Mouse (Mus musculus) thymus, adult 18-20 months (tissue): Measurements from ENCODE around the gene Polr3h.
"Not testable (repeated sequence)": the region's sequence is repeated elsewhere in the genome, so short reads cannot be mapped to it uniquely, and the experiment has no call there.

Experiments
- DNase-seq, 2 experiments: peaks; one replicate each; pipeline ENCODE4 v3.0.0; 2022; ENCODE audit warnings: mixed read lengths in 2 of 2

Polr3h gene

GRCm38 (mm10) chr15:81914668-81915067 lies 11.4 kb downstream of the Polr3h start:
- no peak for DNase-seq

GRCm38 (mm10) chr15:81912498-81912897 lies 13.5 kb downstream of the Polr3h start:
- DNase-seq: no peak

- DNase-seq: not testable (repeated sequence)
Measured at GRCm38 (mm10) chr15:81908767-81909166, 17.3 kb downstream of the Polr3h start.

GRCm38 (mm10) chr15:81907953-81908352 lies 18.1 kb downstream of the Polr3h start:
- no peak for DNase-seq

GRCm38 (mm10) chr15:81904939-81905338 lies 21.1 kb downstream of the Polr3h start:
- peak in 1 of 2 experiments; percentile 31 for DNase-seq

GRCm38 (mm10) chr15:81898751-81899150 lies 27.3 kb downstream of the Polr3h start:
- DNase-seq: no peak

- no peak for DNase-seq
Measured at GRCm38 (mm10) chr15:81897607-81898285, 28.3 kb downstream of the Polr3h start.

- DNase-seq: no peak
Measured at GRCm38 (mm10) chr15:81896407-81896806, 29.6 kb downstream of the Polr3h start.

GRCm38 (mm10) chr15:81894002-81894401 lies 32.0 kb downstream of the Polr3h start:
- no peak for DNase-seq

GRCm38 (mm10) chr15:81891822-81892580 lies 34.0 kb downstream of the Polr3h start:
- DNase-seq: no peak

- DNase-seq: no peak
Measured at GRCm38 (mm10) chr15:81891140-81891802, 34.8 kb downstream of the Polr3h start.

- DNase-seq: no peak
Measured at GRCm38 (mm10) chr15:81889175-81889574, 36.9 kb downstream of the Polr3h start.

- DNase-seq: no peak
Measured at GRCm38 (mm10) chr15:81886795-81887550, 39.1 kb downstream of the Polr3h start.

- DNase-seq: no peak
Measured at GRCm38 (mm10) chr15:81885418-81885934, 40.6 kb downstream of the Polr3h start.

- no peak for DNase-seq
Measured at GRCm38 (mm10) chr15:81882348-81882747, 43.7 kb downstream of the Polr3h start.

GRCm38 (mm10) chr15:81879531-81880401 lies 46.3 kb downstream of the Polr3h start:
- DNase-seq: no peak

GRCm38 (mm10) chr15:81872262-81873136 lies 53.5 kb downstream of the Polr3h start, which contains the start of gene Aco2:
TSS of gene Aco2 (plus strand) at chr15:81872309.
- DNase-seq: peak; percentile 97 to 99

- DNase-seq: peak; percentile 67 to 79
Measured at GRCm38 (mm10) chr15:81871604-81872261, 54.3 kb downstream of the Polr3h start, which contains the start of gene Phf5a. TSS of gene Phf5a (minus strand) at chr15:81871911.

- no peak for DNase-seq
Measured at GRCm38 (mm10) chr15:81869985-81870384, 56.1 kb downstream of the Polr3h start.

- no peak for DNase-seq
Measured at GRCm38 (mm10) chr15:81864238-81864637, 61.8 kb downstream of the Polr3h start.
